Mouse (Mus musculus): ENCODE data around the gene Efcab6. TPM values are rescaled to one million over a fixed set of nuclear protein-coding genes. Genes with fewer than 3 reads are reported as not detected.

Gene Efcab6
- total and polyA plus RNA-seq, 3 experiments: not detected

- H3K9ac ChIP-seq (ENCODE audit: control insufficient read depth, low read depth, low read length, poor library complexity, severe bottlenecking): no peak overlapping the region
- no peaks in the 10 kb centered on the region for H3K27me3 ChIP-seq (ENCODE audit: control insufficient read depth in 1 of 2, insufficient read depth in 2 of 2, low read length in 2 of 2)
- H3K36me3 ChIP-seq (ENCODE audit: control insufficient read depth in 1 of 2, insufficient read depth in 2 of 2, low read length in 2 of 2): no peaks in the 10 kb centered on the region
- H3K79me2 ChIP-seq (ENCODE audit: control insufficient read depth, insufficient read depth, low read length, poor library complexity): no peaks in the 10 kb centered on the region
- H3K9me3 ChIP-seq (replicated peaks; ENCODE audit: insufficient read depth, low read length): no peaks in the 10 kb centered on the region
- no peaks in the 10 kb centered on the region for H3K4me1 ChIP-seq (ENCODE audit: control insufficient read depth in 1 of 2, insufficient read depth in 2 of 2, low read length in 2 of 2)
- TF ChIP-seq NRF1 (IDR thresholded peaks at IDR 0.05; ENCODE audit: insufficient read depth, low read depth, low read length, poor library complexity, severe bottlenecking) (no peak), RAD21 (IDR thresholded peaks at IDR 0.05; ENCODE audit: low read depth, low read length) (no peak), ZNF384 (IDR thresholded peaks at IDR 0.05; ENCODE audit: low read depth, low read length) (no peak), USF1 (IDR thresholded peaks at IDR 0.05; ENCODE audit: low read depth, low read length) (no peak), RCOR1 (IDR thresholded peaks at IDR 0.05; ENCODE audit: low read depth, low read length) (no peak), ZC3H11A (IDR thresholded peaks at IDR 0.05; ENCODE audit: low read depth, low read length) (no peak), NELFE (IDR thresholded peaks at IDR 0.05; ENCODE audit: low read depth, low read length) (no peak), TAL1 (IDR thresholded peaks at IDR 0.05; ENCODE audit: low read length) (no peak), MAZ (IDR thresholded peaks at IDR 0.05; ENCODE audit: low read depth, low read length) (no peak)
- DNase-seq (ENCODE audit: low read depth, low spot score): no peak
- H3K27ac ChIP-seq (ENCODE audit: control insufficient read depth, low read depth, low read length): no peak overlapping the region
- no peak overlapping the region for H3K4me3 ChIP-seq (ENCODE audit: control insufficient read depth in 1 of 2, insufficient read depth in 1 of 2, low read depth in 2 of 2, low read length in 2 of 2)
These were observed 67.6 kb downstream of the Efcab6 start for GRCm38 (mm10) chr15:83997550-83997949.

DNA sequence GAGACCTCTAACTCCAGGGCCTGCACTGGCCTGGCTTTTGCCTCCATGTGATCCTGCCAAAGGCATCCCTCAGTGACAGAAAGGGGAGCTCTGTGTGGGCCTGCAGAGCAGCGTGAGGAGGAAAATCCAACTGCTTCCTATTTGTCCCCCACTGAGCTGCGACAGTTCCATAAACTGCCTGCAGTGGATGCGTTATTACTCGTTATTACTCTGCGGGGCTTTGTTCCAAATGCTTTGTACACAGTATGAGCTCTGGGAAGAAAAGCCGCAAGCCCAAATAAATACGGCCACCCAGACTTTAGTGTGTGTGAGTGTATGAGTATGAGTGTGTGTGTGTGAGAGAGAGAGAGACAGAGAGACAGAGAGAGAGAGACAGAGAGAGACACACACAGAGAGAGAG lies 68.3 kb downstream of the Efcab6 start:
- TF ChIP-seq MYC (IDR thresholded peaks at IDR 0.05; ENCODE audit: low read depth, low read length) (no peak), RAD21 (IDR thresholded peaks at IDR 0.05; ENCODE audit: low read depth, low read length) (no peak), TCF12 (IDR thresholded peaks at IDR 0.05; ENCODE audit: low read depth, low read length) (no peak), USF2 (IDR thresholded peaks at IDR 0.05; ENCODE audit: borderline replicate concordance in 1 of 2, insufficient read depth in 1 of 2, low read depth in 1 of 2, low read length in 2 of 2) (no peak), CHD1 (IDR thresholded peaks at IDR 0.05; ENCODE audit: low read depth, low read length) (no peak), NRF1 (IDR thresholded peaks at IDR 0.05; ENCODE audit: insufficient read depth, low read depth, low read length, poor library complexity, severe bottlenecking) (no peak)
- Histone ChIP-seq H3K27ac (ENCODE audit: control insufficient read depth, low read depth, low read length) (no peak overlapping the region), H3K27me3 (ENCODE audit: control insufficient read depth in 1 of 2, insufficient read depth in 2 of 2, low read length in 2 of 2) (no peaks in the 10 kb centered on the region), H3K79me2 (ENCODE audit: control insufficient read depth, insufficient read depth, low read length, poor library complexity) (no peaks in the 10 kb centered on the region), H3K4me3 (ENCODE audit: control insufficient read depth in 1 of 2, insufficient read depth in 1 of 2, low read depth in 2 of 2, low read length in 2 of 2) (no peak overlapping the region), H3K4me1 (ENCODE audit: control insufficient read depth in 1 of 2, insufficient read depth in 2 of 2, low read length in 2 of 2) (no peaks in the 10 kb centered on the region), H3K36me3 (ENCODE audit: control insufficient read depth in 1 of 2, insufficient read depth in 2 of 2, low read length in 2 of 2) (no peaks in the 10 kb centered on the region), H3K9me3 (replicated peaks; ENCODE audit: insufficient read depth, low read length) (no peaks in the 10 kb centered on the region), H3K9ac (ENCODE audit: control insufficient read depth, low read depth, low read length, poor library complexity, severe bottlenecking) (no peak overlapping the region)
- DNase-seq (ENCODE audit: low read depth, low spot score): no peak

- Histone ChIP-seq H3K9me3 (replicated peaks; ENCODE audit: insufficient read depth, low read length) (no peaks in the 10 kb centered on the region), H3K79me2 (ENCODE audit: control insufficient read depth, insufficient read depth, low read length, poor library complexity) (no peaks in the 10 kb centered on the region), H3K27ac (ENCODE audit: control insufficient read depth, low read depth, low read length) (no peak overlapping the region), H3K4me3 (ENCODE audit: control insufficient read depth in 1 of 2, insufficient read depth in 1 of 2, low read depth in 2 of 2, low read length in 2 of 2) (no peak overlapping the region), H3K4me1 (ENCODE audit: control insufficient read depth in 1 of 2, insufficient read depth in 2 of 2, low read length in 2 of 2) (no peaks in the 10 kb centered on the region), H3K27me3 (ENCODE audit: control insufficient read depth in 1 of 2, insufficient read depth in 2 of 2, low read length in 2 of 2) (no peaks in the 10 kb centered on the region), H3K36me3 (ENCODE audit: control insufficient read depth in 1 of 2, insufficient read depth in 2 of 2, low read length in 2 of 2) (no peaks in the 10 kb centered on the region), H3K9ac (ENCODE audit: control insufficient read depth, low read depth, low read length, poor library complexity, severe bottlenecking) (no peak overlapping the region)
- DNase-seq (ENCODE audit: low read depth, low spot score): no peak
- TF ChIP-seq ELF1 (IDR thresholded peaks at IDR 0.05; ENCODE audit: low read depth, low read length) (no peak), ZNF384 (IDR thresholded peaks at IDR 0.05; ENCODE audit: low read depth, low read length) (no peak), MAFK (IDR thresholded peaks at IDR 0.05; ENCODE audit: borderline replicate concordance, low read depth, low read length) (no peak), ETS1 (IDR thresholded peaks at IDR 0.05; ENCODE audit: low read depth, low read length) (no peak), RAD21 (IDR thresholded peaks at IDR 0.05; ENCODE audit: low read depth, low read length) (no peak), TAL1 (IDR thresholded peaks at IDR 0.05; ENCODE audit: low read length) (no peak), GATA1 (IDR thresholded peaks at IDR 0.05; ENCODE audit: low read depth, low read length) (no peak), EP300 (IDR thresholded peaks at IDR 0.05; ENCODE audit: low read depth in 1 of 2, low read length in 2 of 2) (no peak), ZC3H11A (IDR thresholded peaks at IDR 0.05; ENCODE audit: low read depth, low read length) (no peak)
These were observed 73.0 kb downstream of the Efcab6 start for GRCm38 (mm10) chr15:83992191-83992590.
